Mouse (Mus musculus): Measurements from ENCODE around the gene Fam161a. TPM values are rescaled to one million over a fixed set of nuclear protein-coding genes. Genes with fewer than 3 reads are reported as not detected.

Fam161a gene
- total and polyA plus RNA-seq, 3 experiments = 1.4 to 2.0 (median 1.5) TPM

- H3K27me3 ChIP-seq (replicated peaks) = no peaks in the 10 kb centered on the region
- dilution Hi-C loops (cut with MboI; ENCODE audit: extremely low pct_ligation_motif_present, extremely low pct_unique_long_range_greater_than_20kb, low sequenced_read_pairs) = no loop called here
- H3K9ac ChIP-seq (ENCODE audit: insufficient read depth, low read depth) = no peak overlapping the region
- in situ Hi-C loops (cut with MboI; ENCODE audit: low pct_ligation_motif_present, low pct_unique_long_range_greater_than_20kb, low sequenced_read_pairs) = no loop called here
- H3K4me2 ChIP-seq (ENCODE audit: insufficient read depth, low read depth, poor library complexity, severe bottlenecking) = no peak overlapping the region
- peaks cover 0 to 3% of the 10 kb centered on the region in 2 experiments for H3K36me3 ChIP-seq (replicated peaks in 1 of 2; ENCODE audit: control insufficient read depth in 1 of 2, insufficient read depth in 1 of 2, low read length in 1 of 2)
- no peak overlapping the region for H3K27ac ChIP-seq (ENCODE audit: insufficient read depth, low read depth)
- DNase-seq (ENCODE audit: extremely low read depth) = peak; percentile 31
- TF ChIP-seq MEF2A (IDR thresholded peaks at IDR 0.05; ENCODE audit: borderline replicate concordance, low read depth, low read length) = no peak
- TF ChIP-seq ETS1 (conservative IDR thresholded peaks at IDR 0.05; ENCODE audit: low read depth, low read length) = no peak
- TF ChIP-seq ZC3H11A (IDR thresholded peaks at IDR 0.05; ENCODE audit: low read depth, low read length) = no peak
- TF ChIP-seq PAX5 (IDR thresholded peaks at IDR 0.05; ENCODE audit: low read length) = no peak
- no peak for TF ChIP-seq SMC3 (IDR thresholded peaks at IDR 0.05; ENCODE audit: low read depth, low read length)
- no peak for TF ChIP-seq POLR2A (IDR thresholded peaks at IDR 0.05; ENCODE audit: low read depth, low read length)
- no peak for TF ChIP-seq IRF4 (IDR thresholded peaks at IDR 0.05; ENCODE audit: low read depth, low read length)
- TF ChIP-seq ZNF384 (IDR thresholded peaks at IDR 0.05; ENCODE audit: low read depth, low read length) = no peak
- no peak for TF ChIP-seq HCFC1 (IDR thresholded peaks at IDR 0.05; ENCODE audit: low read depth, low read length)
- TF ChIP-seq TBP (conservative IDR thresholded peaks at IDR 0.05; ENCODE audit: low read depth, low read length) = no peak
- no peak for TF ChIP-seq MAZ (IDR thresholded peaks at IDR 0.05; ENCODE audit: low read depth, low read length)
- no peak for TF ChIP-seq UBTF (IDR thresholded peaks at IDR 0.05; ENCODE audit: low read depth, low read length)
- no peak for TF ChIP-seq USF1 (IDR thresholded peaks at IDR 0.05; ENCODE audit: low read depth, low read length)
- TF ChIP-seq RAD21 (IDR thresholded peaks at IDR 0.05; ENCODE audit: low read depth, low read length) = no peak
- H3K79me2 ChIP-seq (replicated peaks; ENCODE audit: control insufficient read depth, extremely low read depth, insufficient read depth, poor library complexity, severe bottlenecking) = no peaks in the 10 kb centered on the region
- H3K4me1 ChIP-seq (ENCODE audit: control insufficient read depth in 1 of 2, insufficient read depth in 2 of 2) = peaks cover 0 to 7% of the 10 kb centered on the region in 2 experiments; a peak in 1 of 4 replicates
- peaks cover 6% of the 10 kb centered on the region for H3K9me3 ChIP-seq (replicated peaks; ENCODE audit: low read length)
- H3K4me3 ChIP-seq (replicated peaks in 1 of 3; ENCODE audit: low read depth in 2 of 3, low read length in 2 of 3, poor library complexity in 1 of 3) = no peak overlapping the region
Measured at GRCm38 (mm10) chr11:23017943-23018342, 10.6 kb downstream of the Fam161a start.

DNA sequence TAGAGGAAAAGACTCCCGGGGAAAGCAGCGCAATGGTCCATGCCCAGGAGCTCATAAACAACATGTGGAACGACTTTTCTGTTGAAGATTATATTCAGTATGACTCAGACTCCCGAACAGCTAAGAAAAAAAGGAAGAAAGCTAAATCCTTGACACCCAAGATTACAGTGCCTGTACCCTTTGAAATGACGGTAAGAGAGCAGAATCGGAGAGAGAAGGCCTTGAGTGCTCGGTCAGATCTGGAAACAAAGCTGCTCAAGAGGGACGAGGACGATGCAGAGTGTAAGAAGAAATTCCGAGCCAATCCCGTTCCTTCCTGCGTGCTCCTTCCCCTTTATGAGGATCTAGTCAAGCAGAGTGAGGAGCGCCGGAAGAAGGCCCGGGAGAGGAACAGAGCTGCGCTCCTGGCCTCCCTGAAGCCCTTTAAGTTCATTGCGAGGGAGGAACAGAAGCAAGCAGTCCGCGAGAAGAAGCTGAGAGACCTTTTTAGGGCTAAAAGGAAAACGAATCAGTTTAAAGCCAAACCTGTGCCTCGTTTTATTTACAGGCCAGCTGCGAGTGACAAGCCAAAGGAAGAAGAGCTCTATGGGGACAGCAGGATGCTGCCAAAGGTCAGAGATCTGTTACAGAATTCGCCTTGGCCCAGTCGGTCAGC, 12.9 kb downstream of the Fam161a start:
- peaks cover 0 to 3% of the 10 kb centered on the region in 2 experiments for H3K36me3 ChIP-seq (replicated peaks in 1 of 2; ENCODE audit: control insufficient read depth in 1 of 2, insufficient read depth in 1 of 2, low read length in 1 of 2)
- H3K79me2 ChIP-seq (replicated peaks; ENCODE audit: control insufficient read depth, extremely low read depth, insufficient read depth, poor library complexity, severe bottlenecking) = no peaks in the 10 kb centered on the region
- no peak overlapping the region for H3K9ac ChIP-seq (ENCODE audit: insufficient read depth, low read depth)
- H3K9me3 ChIP-seq (replicated peaks; ENCODE audit: low read length) = peaks cover 6% of the 10 kb centered on the region
- dilution Hi-C loops (cut with MboI; ENCODE audit: extremely low pct_ligation_motif_present, extremely low pct_unique_long_range_greater_than_20kb, low sequenced_read_pairs) (no loop called here), in situ Hi-C loops (cut with MboI; ENCODE audit: low pct_ligation_motif_present, low pct_unique_long_range_greater_than_20kb, low sequenced_read_pairs) (no loop called here)
- no peaks in the 10 kb centered on the region for H3K27me3 ChIP-seq (replicated peaks)
- H3K4me2 ChIP-seq (ENCODE audit: insufficient read depth, low read depth, poor library complexity, severe bottlenecking) = no peak overlapping the region
- H3K4me1 ChIP-seq (ENCODE audit: control insufficient read depth in 1 of 2, insufficient read depth in 2 of 2) = peaks cover 0 to 13% of the 10 kb centered on the region in 2 experiments; a peak in 2 of 4 replicates
- no peak overlapping the region for H3K27ac ChIP-seq (ENCODE audit: insufficient read depth, low read depth)
- no peak for DNase-seq (ENCODE audit: extremely low read depth)
- TF ChIP-seq TCF12 (IDR thresholded peaks at IDR 0.05; ENCODE audit: low read depth, low read length) (no peak), HCFC1 (IDR thresholded peaks at IDR 0.05; ENCODE audit: low read depth, low read length) (no peak)
- H3K4me3 ChIP-seq (replicated peaks in 1 of 3; ENCODE audit: low read depth in 2 of 3, low read length in 2 of 3, poor library complexity in 1 of 3) = no peak overlapping the region

Data from CH12.LX (cell line).